Mouse (Mus musculus) embryo, embryonic 10.5 days (tissue): ENCODE results near the gene Amfr.

Source experiments
- DNase-seq: peaks from one replicate; pipeline ENCODE4 v3.0.0-alpha.2; 2015; ENCODE audit warnings: low spot score

Gene Amfr

DNA sequence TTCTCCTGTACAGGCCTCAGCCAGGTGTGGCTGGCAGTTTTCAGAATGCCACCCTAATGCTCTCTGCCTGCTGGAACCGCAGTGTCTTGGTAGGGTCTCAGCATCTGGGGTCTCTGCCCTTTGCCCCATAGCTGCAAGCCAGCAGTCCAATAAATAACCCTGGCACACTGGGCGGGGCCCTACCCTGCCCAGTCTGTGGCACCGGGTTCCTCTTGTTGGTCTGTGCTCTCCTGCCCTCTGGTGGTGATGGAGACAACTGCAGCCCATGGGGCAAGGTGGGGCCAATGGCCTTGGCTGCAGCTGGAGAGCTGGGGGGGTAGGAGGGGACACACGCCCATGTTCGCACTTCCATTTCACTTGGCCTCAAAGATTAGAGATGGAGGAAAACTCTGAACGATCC lies 79.8 kb downstream of the Amfr start:
- DNase-seq = peak; percentile 86

DNA sequence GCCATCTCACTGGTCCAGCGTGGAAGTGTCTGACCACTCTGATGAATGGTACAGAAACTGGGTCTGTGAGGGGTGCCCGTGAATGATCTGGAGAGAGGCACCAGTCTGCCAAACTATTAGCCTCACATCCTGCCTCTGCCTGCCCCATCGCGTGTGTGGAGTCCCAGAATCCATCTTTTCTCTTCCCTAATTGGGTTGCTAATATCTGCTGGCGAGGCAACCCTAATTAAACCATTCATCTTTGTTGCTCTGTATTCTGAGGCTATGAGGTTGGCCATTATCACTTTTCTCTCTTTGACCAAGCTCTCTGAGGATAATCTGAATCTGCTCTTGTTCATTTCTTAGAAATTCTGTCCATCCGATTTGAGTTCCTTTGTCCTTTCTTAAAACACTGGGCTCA lies 81.3 kb downstream of the Amfr start:
- DNase-seq = no peak

DNA sequence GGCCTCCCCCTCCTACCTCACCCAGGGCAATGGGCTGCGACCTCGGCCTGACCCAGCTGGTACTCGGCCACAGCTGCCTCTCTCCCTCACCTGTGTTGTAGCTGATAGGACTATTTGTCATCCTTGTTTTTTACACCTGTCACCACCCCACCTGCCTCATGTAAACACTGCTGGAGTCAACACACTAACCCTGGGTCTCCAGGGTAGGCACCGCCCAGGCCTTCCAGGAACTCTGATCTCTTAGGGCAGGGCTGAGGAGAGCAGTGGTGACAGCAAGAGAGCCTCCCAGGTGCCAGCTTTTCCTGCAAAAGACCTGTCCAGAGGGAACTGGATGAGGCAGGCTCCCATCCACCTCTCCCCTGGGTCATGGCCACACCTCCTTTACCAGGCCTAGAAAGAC lies 83.4 kb downstream of the Amfr start:
- DNase-seq = no peak

DNA sequence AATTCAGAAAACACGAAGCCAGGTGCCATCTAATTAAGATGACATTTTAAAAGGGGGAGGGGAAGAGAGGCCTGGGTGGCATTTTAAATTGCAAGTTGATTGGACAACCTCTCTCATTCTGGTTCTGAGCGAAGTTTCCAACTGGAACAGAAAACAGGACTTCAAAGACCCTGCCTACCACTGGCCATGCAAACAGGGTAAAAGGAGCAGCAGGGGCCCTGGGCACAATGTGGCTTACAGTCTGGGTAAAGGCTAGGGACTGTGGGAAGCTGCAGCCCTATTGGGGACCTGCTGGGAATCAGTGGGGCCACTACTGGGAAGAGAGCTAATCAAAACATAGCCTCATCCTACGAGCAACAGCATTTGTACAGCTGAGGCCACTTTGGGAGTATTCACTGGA lies 87.1 kb downstream of the Amfr start:
- no peak for DNase-seq

DNA sequence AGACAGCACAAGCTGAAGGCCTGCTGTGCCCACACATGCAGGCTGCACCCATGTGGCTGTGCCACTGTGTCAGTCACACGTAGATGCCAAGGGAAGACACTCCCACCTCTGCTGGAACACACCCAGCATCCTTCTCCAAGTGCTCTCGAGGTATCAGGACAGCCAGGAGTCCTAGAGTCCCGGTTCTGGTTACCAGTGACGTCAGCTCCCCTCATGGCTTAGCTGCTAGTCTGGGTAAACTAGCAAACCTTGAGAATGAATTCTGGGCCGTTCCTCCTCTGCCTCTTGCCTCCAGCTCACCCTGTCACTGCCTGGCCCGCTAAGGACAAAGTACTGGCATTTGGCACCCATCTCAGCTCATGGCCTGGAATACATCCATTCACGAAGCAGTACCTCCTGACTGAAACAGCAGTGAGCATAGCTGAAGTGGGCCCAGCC lies 88.7 kb downstream of the Amfr start:
- DNase-seq = no peak
